Mouse (Mus musculus): ENCODE data around the gene Mcat.

The Mcat gene

DNA sequence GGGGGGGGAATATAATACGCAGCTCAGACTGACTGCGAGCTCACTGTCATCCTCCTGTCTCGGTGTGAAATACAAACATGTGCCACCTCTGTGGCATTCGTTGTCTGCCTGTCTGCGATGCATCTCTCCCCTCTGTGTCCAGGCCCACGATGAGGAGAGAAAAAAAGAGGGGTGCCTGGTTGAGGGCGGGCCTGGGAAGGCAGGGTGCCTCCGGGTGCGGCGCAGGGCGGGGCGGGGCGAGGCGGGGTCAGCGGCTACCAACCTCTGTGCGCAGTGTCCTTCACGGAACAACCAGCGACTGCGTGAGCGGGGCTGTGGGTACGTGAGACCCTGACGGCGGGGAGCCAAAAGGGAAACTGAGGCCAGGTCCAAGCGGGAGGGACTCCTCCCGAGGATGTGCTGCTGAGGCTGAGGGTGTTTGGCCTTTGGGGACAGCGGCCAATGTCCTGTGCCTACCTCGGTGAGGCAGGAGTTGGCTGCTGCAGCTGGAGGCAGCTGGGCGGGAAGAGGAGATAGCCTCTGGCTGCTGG, at the start of gene Mcat, which contains the start of gene Tspo:
Gene Mcat, minus strand, starts transcription at position 461 of the 530 bp plus-strand sequence.
Gene Tspo, plus strand, starts transcription at position 266 of the 530 bp plus-strand sequence.
- DNase-seq (ENCODE audit: low read depth, low spot score): peak; percentile 27

- peak; percentile 69 for DNase-seq (ENCODE audit: low read depth, low spot score)
Observed at GRCm38 (mm10) chr15:83607115-83607802, 43.7 kb upstream of the Mcat start.

GRCm38 (mm10) chr15:83606700-83607099, 43.1 kb upstream of the Mcat start:
- no peak for DNase-seq (ENCODE audit: low read depth, low spot score)

DNA sequence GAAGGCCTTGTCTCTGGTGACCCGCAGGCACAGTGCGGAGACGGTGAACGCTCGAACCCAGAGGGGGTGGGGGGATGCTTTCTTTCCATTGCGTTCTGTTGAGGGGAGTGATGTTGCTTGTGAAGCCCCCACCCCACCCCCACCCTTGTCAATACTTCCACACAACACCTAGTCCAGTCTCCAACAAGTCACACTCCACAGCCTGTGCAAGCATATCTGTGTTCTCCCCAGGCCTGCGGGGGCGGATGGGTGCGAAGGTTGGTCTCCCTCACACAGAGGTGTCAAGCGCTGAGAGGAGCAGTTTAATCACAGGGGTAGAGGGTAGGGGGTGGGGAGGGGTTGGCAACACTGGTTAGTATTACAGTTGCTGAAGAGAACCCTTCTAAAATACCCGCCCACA, 42.6 kb upstream of the Mcat start:
- no peak for DNase-seq (ENCODE audit: low read depth, low spot score)

DNA sequence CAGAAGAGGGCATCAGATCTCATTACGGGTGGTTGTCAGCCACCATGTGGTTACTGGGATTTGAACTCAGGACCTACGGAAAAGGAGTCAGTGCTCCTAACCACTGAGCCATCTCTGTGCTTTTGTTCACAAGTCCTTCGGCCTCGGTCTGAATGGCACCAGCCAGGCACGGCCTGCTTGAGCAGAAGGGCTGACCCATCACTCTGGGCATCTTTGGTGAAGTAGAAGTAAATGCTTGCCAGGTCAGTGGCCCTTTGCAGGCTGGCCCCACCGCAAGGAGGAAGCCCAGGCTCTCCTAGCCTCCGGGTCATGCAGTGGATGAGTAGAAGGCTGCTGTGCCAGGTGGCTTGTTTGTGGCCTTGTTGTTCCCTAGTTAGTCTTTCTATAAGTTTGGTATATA, 39.8 kb upstream of the Mcat start:
- no peak for DNase-seq (ENCODE audit: low read depth, low spot score)

GRCm38 (mm10) chr15:83603046-83603396, 39.4 kb upstream of the Mcat start:
- no peak for DNase-seq (ENCODE audit: low read depth, low spot score)

DNA sequence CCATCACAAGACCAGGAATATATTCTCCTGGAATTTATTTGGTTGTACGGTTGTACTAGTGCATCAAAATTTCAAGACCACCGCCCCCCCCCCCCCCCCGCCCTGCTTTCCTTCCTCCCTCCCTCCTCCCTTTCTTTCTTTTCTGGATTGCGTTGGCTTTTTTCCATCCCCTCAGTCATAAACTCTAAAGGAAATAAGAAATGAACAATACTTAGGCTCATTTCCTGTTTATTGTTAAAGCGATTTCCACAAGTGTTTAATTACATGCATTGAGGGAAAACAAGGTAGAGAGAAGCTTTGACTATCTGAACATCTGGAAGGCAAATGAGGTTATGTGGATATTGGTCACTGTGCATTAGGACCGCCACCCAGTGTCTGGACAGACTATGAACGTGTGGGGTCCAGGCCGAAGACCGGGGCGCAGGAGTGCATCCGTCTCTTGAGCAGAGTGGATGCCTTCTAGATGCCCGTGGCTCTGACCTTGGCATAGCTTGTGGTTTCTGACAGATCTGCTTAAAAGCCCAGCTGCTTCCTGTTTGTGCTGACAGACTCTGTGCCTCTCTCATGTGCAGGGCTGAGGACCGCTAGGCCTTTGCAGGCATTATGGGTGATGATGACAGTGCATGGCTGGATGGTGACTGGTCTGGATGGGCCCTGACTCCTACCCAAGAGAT, 38.9 kb upstream of the Mcat start:
- peak; percentile 65 for DNase-seq (ENCODE audit: low read depth, low spot score)

DNA sequence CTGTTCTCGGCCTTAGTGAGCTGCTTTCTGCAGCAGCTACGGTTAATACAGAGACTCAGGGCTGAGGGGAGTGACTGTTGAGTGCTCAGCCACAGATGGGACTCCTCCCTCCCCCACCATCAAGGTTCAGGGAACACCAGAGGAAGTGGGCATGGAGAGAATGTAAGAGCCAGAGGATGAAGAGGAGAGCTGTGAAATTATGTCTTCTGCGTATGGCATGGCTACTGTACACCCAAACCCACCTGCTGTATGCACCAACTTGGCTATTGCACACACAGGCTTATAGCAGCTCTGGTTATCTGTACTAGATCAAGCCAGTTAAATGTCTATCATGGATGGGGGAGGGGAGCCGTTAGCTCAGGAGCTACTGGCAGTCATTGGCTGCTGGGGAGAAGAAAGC, 37.6 kb upstream of the Mcat start:
- no peak for DNase-seq (ENCODE audit: low read depth, low spot score)

DNA sequence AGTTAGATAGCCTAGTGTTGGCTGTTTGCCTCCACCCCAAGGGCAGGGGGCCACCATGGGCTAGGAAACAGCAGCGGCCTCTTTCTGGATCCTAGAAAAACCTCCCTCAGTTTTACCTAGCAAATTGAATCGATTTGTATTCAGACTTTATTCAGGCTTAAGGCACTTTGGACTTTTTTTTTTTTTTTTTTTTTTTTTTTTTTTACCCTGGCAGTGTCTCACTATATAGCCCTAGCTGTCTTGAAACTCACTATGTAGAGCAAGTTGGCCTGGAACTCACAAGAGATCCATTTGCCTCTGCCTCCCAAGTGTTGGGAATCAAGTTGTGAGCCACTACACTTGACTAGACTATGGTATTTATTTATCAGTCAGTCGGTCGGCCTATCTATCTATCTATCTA, 33.2 kb upstream of the Mcat start:
- no peak for DNase-seq (ENCODE audit: low read depth, low spot score)

GRCm38 (mm10) chr15:83595364-83595711, 31.8 kb upstream of the Mcat start:
- DNase-seq (ENCODE audit: low read depth, low spot score): no peak

GRCm38 (mm10) chr15:83594513-83595363, 31.2 kb upstream of the Mcat start, which contains the start of gene Ttll12:
Ttll12 (minus strand) TSS chr15:83595157.
- peak; percentile 94 for DNase-seq (ENCODE audit: low read depth, low spot score)

DNA sequence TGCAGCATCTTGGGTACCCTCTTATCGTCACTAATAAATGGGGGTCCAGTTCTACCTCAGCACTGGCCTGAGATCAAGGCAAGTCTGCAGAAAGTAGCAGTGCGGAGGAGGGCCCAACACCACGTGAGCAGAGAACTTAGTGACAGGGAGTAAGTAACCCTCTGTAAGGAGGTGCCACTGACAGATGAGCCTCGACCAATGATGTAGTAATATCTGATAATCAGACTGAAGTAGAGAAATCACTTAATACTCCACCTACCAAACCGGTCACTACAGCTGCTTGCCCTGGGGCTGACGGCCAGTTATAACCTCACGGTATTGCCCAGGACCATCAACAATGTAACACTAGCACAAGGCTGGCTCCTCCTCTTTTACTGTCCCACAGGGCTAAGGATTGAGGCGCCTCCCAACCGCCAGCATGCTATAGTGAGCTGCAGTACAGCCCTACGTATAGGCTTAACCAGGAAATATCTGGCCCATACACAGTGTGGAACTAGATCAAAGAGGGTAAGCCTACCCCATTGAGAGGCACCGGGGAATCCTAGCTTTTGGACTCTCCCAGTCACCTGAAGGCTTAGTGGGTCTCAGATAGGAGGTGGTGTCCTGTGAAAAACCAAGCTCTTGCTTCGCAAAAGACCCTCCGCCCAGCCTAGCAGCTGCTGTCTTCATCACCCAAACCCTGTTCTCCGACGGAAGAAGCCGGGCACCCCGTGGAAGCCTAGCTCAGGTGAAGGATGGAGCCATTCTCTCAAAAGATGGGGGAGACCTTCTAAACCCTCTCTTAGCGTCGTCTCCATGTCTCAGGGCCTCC, 30.3 kb upstream of the Mcat start:
- DNase-seq (ENCODE audit: low read depth, low spot score): no peak

DNA sequence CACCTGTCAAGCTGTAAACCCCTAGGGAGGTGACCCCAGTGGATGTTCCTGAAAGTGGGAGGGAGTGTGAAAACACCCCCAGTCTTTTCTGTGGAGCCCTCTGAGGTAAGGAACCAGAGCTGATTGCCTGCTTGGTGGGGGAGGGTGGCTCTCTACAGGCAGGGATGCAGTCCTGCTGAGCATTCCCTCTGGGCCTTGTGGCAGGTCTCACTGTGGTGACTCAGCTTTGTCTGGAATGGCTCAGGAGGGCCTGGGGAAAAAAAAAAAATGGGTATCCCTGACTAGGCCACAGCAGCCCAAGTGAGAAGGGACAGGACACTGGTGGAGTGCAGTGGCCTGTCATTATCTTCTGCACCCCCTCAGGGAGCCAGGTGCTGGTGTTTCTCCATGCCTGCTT, 29.6 kb upstream of the Mcat start:
- no peak for DNase-seq (ENCODE audit: low read depth, low spot score)

GRCm38 (mm10) chr15:83592260-83593188, 28.9 kb upstream of the Mcat start:
- DNase-seq (ENCODE audit: low read depth, low spot score): no peak

GRCm38 (mm10) chr15:83591758-83592157, 28.2 kb upstream of the Mcat start:
- DNase-seq (ENCODE audit: low read depth, low spot score): no peak

DNA sequence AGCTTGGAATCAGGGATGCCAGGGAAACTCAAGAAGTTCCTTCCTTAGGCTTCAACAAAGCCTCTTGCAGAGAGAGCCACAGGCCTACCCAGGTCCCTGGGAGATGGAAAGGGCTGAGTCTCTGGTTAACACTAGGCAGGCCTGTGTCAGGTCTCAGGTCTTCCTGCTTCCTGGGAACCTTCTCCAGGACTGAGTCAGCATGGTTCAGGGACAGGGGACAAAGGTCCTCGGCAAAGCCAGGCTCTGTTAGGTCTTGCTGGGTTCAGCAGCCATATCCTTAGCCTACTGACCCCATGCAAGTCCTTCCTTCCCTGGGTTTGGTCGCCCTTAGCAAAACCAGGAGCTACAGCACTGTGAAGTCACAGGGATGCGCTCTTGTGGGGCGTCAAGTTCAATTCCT, 27.3 kb upstream of the Mcat start:
- no peak for DNase-seq (ENCODE audit: low read depth, low spot score)

DNA sequence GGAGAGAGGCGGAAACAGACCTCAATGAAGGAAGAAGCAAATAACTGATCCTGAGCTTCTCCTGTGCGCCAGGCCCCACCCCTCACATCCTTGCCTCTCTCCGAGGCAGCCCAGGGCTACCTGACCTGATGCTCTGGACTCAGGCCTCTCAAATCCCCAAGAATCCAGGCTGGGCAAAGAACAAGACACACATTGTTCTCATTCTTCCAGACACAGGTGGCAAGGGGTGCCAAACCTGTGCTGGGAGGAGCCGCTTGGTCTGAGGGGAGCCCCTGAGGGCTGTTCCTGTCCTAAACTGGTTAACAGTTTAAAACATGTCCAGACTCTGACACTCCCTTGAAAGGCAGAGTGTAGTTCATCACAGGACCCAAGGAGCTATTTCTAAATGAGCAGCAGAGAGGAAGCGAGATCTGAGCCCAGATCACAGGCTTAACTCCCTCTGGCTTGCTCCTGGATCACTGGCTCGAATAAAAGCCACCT, 21.2 kb upstream of the Mcat start:
- no peak for DNase-seq (ENCODE audit: low read depth, low spot score)

- peak; percentile 69 for DNase-seq (ENCODE audit: low read depth, low spot score)
Observed at GRCm38 (mm10) chr15:83583419-83584156, 20.0 kb upstream of the Mcat start.

GRCm38 (mm10) chr15:83582931-83583330, 19.3 kb upstream of the Mcat start:
- peak; percentile 44 for DNase-seq (ENCODE audit: low read depth, low spot score)

Data from skeletal muscle tissue, adult 2 months (tissue).